Mouse (Mus musculus): ENCODE results near the gene Tgfb1i1. TPM values are rescaled to one million over a fixed set of nuclear protein-coding genes. Genes with fewer than 3 reads are reported as not detected.

Gene Tgfb1i1
- 8.1 TPM for total RNA-seq (2023)

GRCm38 (mm10) chr7:128246496-128247391 lies at the start of gene Tgfb1i1:
Gene Tgfb1i1, plus strand, starts transcription at chr7:128246812.

DNA sequence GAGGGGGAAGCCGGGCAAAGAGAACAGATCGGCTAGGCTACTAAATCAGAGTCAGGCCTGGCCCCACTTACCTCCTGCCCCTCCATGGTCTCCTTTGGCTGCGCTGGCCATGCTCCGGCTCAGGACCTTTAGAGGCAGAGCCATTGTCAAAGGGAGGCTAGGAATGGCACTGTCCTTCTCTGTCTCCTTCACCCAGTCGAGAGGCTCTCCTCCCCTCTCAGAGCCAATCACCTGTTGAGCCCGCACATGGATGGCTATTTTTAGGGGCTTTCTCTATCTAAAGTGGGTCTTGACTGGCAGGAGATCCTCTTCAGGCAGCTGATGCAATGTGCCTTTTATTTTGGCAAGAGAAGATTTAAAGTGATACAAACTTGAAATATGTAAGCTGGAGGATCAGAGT lies 40.5 kb upstream of the Tgfb1i1 start, which contains the start of gene Cox6a2:
TSS of gene Cox6a2 (minus strand) at position 236 of the 400 bp plus-strand sequence.

DNA sequence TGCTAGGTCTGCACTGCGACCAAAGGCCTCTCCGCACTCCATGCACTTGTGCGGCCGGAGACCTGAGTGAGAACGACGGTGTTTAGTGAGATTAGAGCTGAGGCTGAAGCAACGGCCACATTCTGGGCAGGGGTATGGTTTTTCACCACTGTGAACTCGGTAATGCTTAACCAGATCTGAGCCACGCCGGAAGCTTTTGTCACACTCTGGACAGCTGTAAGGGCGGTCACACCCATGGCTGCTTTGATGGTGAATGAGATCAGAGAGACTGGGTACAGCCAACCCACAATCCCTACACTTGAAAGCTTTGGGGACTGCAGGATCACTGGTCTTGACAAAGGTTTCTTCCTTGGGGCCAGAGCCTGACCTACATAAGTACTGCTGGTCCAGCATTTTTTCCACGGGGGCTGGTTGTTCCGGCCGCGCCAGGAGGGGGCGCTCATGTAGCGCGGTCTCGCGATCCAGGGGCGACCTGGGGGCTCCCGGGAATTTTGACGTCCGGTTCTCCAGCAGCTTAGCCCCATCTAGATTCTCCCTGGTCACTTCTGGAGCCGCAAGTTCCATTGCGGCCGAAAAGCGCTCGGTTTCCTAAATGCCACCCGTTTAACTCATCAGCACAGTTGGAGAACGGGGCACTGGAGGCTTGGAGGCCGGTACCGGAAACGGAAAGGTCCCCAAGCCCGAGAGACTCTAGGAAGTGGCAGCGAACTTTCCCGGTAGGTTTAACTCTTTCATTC lies 9.6 kb upstream of the Tgfb1i1 start, which contains the start of gene Armc5:
TSS of gene Armc5 (plus strand) at position 487 of the 737 bp plus-strand sequence.

DNA sequence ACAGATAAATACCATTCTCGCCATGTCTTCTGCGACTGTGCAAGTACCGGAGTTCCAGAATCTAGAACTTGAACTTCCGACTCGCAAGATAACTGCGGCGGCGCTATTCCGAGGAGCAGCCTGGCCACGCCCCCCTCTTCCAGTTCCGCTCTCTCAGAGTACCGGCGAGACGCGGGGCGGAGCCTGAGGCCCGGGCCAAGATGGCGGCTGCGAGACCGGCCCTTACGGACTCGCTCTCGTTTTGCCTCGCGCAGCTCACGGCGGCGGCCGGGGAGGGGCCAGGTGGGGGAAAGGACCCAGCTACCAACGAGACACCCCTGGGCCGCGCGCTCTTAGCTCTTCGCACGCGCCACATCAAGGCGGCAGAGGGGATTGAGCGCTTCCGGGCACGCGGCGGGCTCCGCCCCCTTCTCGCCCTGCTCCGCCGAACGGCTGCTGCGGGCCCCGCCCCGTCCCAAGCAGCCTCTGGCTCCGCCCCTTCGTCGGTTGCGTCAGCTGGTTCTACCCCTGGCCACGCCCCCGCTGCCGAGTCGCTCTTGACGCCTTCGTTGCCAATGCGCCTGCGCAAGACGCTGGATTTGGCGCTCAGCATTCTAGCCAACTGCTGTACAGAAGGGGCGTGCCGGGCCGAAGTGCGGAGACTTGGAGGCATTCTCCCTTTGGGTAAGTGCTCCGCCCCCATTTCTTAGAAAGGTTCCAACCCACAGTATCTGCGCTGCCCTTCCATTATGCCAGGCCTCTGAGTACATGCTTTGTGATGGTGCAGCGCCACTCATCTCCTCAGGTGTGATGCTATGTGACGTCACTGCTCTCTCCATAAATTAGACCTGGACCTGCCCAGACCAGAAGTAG lies 8.5 kb upstream of the Tgfb1i1 start, which contains the start of gene 9130023H24Rik:
TSS of gene 9130023H24Rik (minus strand) at position 105 of the 852 bp plus-strand sequence.

DNA sequence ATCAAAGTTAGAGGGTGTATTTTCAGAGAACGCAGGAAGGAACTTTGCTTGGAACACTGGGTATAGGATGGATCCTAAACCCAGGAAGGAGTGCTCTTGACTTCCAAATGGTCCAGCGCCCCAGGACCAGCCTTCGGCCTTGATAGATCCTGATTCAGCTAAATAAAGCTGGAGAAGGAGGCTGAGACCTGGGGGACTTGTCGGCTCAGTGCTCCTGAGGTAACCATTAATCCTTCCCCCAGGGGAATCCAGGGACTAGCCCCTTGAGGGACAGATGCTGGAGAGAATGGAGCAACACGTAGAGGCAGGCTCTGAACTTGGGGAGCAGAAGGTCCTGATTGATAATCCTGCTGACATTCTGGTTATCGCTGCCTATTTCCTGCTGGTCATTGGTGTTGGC lies 18.8 kb downstream of the Tgfb1i1 start, which contains the start of gene Slc5a2:
TSS of gene Slc5a2 (plus strand) at position 247 of the 400 bp plus-strand sequence.

DNA sequence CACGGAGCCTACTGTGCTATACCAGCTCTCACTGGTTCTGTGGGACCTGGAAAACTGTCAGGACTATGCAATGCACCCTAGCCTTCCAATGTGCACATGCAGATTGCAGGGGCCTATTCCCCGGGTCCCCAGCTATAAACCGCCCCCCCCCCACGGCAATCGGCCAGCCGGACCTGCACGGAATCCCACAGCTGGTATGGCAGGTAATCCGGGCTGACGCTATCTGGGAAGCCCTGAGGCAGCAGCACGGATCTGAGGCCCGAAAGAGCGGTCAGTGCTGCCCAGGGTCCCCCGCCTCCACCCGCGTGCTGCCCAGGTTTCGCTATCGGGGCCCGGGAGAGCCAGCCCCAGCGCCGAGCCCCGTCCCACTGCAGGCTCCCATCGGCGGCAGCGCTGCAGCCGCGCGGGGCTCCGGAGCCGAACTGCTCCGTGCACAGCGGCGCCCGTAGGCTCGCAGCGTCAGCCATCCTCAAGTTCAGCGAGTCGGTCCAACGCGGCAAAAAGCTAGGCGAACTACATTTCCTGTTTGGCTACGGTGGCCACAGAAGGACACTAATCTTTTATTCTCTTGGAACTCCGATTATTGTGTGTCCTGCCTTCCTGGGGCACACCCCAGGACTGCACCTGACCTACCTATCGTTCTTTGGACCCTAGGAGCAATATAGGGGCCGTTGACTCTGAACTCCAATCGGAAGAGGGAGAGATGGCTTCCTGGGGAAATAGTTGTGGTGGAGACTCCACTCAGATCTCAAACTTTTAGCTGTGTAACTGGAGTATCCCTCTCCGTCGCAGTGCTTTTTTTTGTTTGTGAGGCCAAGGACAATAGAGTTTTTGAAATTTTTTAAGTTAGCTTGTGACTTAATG lies 51.2 kb downstream of the Tgfb1i1 start, which contains the start of gene BC017158:
TSS of gene BC017158 (minus strand) at position 554 of the 864 bp plus-strand sequence.

Other genes with a start within 250 kb of the Tgfb1i1 start
- gene Trim72, start 242.9 kb upstream of the Tgfb1i1 start, total RNA-seq (2023): 2.4 TPM
- gene Itgam, start 184.2 kb upstream of the Tgfb1i1 start, total RNA-seq (2023): 4.8 TPM
- not detected for gene Gm49368, start 184.1 kb upstream of the Tgfb1i1 start, total RNA-seq (2023)
- gene Itgax, start 117.3 kb upstream of the Tgfb1i1 start, total RNA-seq (2023): 3.6 TPM
- 6.2 TPM for gene Itgad, start 92.4 kb upstream of the Tgfb1i1 start, total RNA-seq (2023)
- not detected for gene Cox6a2, start 40.4 kb upstream of the Tgfb1i1 start, total RNA-seq (2023)
- 27.5 TPM for gene Armc5, start 9.5 kb upstream of the Tgfb1i1 start, total RNA-seq (2023)
- gene 9130023H24Rik, start 8.8 kb upstream of the Tgfb1i1 start, total RNA-seq (2023): 3.2 TPM
- gene Slc5a2, start 18.8 kb downstream of the Tgfb1i1 start, total RNA-seq (2023): not detected
- gene BC017158, start 51.4 kb downstream of the Tgfb1i1 start, total RNA-seq (2023): 26.4 TPM
- gene Rgs10, start 171.9 kb downstream of the Tgfb1i1 start, total RNA-seq (2023): 280 TPM
- 133 TPM for gene Tial1, start 214.9 kb downstream of the Tgfb1i1 start, total RNA-seq (2023)

Data from CD4-positive naive resting alpha-beta T cell, adult 57 days (primary cell).